Mouse (Mus musculus): Measurements from ENCODE around the gene Dad1. TPM values are rescaled to one million over a fixed set of nuclear protein-coding genes. Genes with fewer than 3 reads are reported as not detected.

Dad1 gene
- polyA plus RNA-seq, 1 experiment from 2014 or later = 382 TPM

DNA sequence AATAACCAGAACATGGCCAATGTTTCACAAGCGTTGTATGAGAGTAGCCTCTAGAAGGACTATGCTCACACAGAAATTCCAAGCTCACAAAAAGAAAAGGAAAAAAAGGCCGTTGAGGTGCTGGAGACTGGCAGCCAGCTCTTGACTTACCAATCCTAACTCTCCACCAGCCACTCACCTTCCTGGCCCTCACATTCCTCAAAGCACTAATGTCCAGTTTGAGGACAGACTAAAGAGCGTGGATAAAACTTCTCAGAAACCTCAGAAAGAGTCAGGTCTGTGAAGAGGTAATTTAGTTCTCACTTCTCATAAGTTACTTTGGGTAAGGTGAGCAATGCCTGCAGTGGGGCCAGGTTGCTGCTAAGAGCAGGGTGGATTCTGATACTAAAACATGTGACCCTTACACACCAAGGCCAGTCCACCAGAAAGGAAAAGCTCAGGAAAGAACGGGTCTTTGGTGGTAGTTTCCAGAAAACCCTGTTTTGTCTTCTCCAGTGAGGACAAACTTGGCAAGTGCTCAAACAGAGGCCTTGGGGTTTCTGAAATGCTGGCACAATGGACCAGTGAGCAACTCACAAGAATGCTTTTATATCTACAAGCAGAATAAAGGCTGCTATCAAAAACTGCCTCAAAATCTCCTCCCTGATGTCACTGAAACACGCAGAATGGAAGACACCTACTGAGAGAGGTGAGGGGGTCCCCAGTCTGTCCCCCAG is 17.9 kb downstream of the Dad1 start:
- Histone ChIP-seq H3K9ac (no peak overlapping the region), H3K27ac (ENCODE audit: low read depth) (no peak overlapping the region; the same call in 1 of the 2 replicates), H3K4me3 (ENCODE audit: low read depth, low read length) (no peak overlapping the region), H3K4me2 (no peak overlapping the region), H3K9me3 (ENCODE audit: low read depth, low read length) (no peaks in the 10 kb centered on the region), H3K27me3 (ENCODE audit: insufficient read depth, low read length) (no peaks in the 10 kb centered on the region), H3K36me3 (ENCODE audit: insufficient read depth) (peaks cover 43% of the 10 kb centered on the region), H3K4me1 (ENCODE audit: insufficient read depth) (peaks cover 11% of the 10 kb centered on the region; the same call in 1 of the 2 replicates)
- TF ChIP-seq CTCF (IDR thresholded peaks at IDR 0.05; ENCODE audit: low read depth) = no peak
- DNase-seq (no peak), ATAC-seq (ENCODE audit: insufficient read depth) (no peak)
- WGBS = 70% methylated on average over 5 of the region's 5 CpGs

DNA sequence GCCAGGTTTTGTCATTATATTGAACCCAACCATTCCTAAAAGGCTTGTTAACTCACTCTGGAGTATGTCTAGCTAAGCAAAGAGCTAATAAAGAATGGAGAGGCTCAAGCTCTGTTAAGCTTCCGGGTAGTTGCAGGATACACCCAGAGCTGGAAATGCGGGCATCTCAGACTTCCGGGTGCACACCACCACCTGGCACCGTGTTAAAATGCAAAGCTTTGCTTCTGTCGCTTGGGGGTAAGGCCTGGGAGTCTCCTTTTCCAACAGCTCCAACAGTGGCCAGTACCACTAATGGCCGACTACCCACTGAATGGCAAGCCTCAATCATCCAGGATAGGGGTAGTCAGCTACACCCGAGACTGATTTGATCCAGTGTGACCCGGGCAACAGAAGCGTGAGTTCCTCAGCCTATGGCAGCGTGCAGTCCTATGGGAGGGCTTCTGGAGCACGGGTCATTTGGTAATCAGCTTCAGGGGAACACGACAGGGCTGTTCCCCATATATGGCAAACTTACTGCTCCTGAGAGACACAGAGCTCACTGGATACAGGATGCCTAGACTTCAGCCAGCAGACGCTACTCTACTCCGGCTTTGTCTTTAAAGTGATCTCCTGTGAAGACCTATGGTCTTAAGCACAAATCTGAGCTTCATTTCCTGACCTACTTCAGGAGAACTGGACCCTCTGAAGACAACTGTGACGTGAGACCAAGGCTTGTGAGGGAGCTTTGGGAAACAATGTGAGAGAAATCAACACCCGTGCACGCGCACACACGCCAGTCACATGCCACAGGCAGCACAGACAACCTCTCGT is 19.5 kb downstream of the Dad1 start:
- TF ChIP-seq CTCF (IDR thresholded peaks at IDR 0.05; ENCODE audit: low read depth) = no peak
- ATAC-seq (ENCODE audit: insufficient read depth) (no peak), DNase-seq (no peak)
- Histone ChIP-seq H3K36me3 (ENCODE audit: insufficient read depth) (peaks cover 35% of the 10 kb centered on the region), H3K4me3 (ENCODE audit: low read depth, low read length) (no peak overlapping the region), H3K4me2 (no peak overlapping the region), H3K9me3 (ENCODE audit: low read depth, low read length) (no peaks in the 10 kb centered on the region), H3K4me1 (ENCODE audit: insufficient read depth) (peaks cover 11% of the 10 kb centered on the region; the same call in 1 of the 2 replicates), H3K27me3 (ENCODE audit: insufficient read depth, low read length) (no peaks in the 10 kb centered on the region), H3K27ac (ENCODE audit: low read depth) (peak overlapping the region; percentile 78), H3K9ac (no peak overlapping the region)
- WGBS = 76% methylated on average over 20 of the region's 20 CpGs

DNA sequence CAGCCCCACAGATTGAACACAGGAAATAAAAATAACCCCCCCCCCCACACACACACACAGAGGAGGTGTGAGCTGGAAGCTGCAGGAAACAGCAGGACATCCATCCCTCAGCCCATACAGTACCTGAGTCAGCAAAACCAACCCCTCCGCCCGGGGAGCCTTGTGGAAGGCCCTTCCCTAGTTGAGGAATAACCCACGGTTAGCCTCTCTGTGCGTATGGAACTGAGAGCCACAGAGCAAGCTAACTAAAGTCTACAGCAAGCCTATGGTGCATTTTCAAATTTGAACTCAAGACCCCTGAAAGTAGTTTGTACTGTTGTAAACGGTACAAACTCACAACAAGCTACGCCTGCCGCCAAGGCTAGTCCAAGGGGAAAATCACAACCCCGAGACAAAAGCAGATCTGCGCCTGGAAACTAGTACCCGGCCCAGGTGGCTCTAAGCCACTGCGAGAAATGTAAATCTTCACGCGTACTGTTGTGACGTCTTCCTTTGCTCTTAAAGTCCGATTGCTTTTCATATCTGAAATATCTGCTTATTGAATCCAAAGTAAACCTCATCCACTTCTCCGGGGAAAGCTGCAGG is 20.3 kb downstream of the Dad1 start:
- DNase-seq = no peak
- peak overlapping the region; percentile 18; the same call in 1 of the 2 replicates for H3K4me2 ChIP-seq
- peak overlapping the region; percentile 78 for H3K27ac ChIP-seq (ENCODE audit: low read depth)
- H3K9ac ChIP-seq = no peak overlapping the region
- peak; percentile 63; the same call in 1 of the 2 replicates for ATAC-seq (ENCODE audit: insufficient read depth)
- no peak for TF ChIP-seq CTCF (IDR thresholded peaks at IDR 0.05; ENCODE audit: low read depth)
- H3K27me3 ChIP-seq (ENCODE audit: insufficient read depth, low read length) = no peaks in the 10 kb centered on the region
- no peaks in the 10 kb centered on the region for H3K9me3 ChIP-seq (ENCODE audit: low read depth, low read length)
- WGBS = 54% methylated on average over 16 of the region's 16 CpGs
- peaks cover 11% of the 10 kb centered on the region; the same call in 1 of the 2 replicates for H3K4me1 ChIP-seq (ENCODE audit: insufficient read depth)
- no peak overlapping the region for H3K4me3 ChIP-seq (ENCODE audit: low read depth, low read length)
- H3K36me3 ChIP-seq (ENCODE audit: insufficient read depth) = peaks cover 27% of the 10 kb centered on the region

DNA sequence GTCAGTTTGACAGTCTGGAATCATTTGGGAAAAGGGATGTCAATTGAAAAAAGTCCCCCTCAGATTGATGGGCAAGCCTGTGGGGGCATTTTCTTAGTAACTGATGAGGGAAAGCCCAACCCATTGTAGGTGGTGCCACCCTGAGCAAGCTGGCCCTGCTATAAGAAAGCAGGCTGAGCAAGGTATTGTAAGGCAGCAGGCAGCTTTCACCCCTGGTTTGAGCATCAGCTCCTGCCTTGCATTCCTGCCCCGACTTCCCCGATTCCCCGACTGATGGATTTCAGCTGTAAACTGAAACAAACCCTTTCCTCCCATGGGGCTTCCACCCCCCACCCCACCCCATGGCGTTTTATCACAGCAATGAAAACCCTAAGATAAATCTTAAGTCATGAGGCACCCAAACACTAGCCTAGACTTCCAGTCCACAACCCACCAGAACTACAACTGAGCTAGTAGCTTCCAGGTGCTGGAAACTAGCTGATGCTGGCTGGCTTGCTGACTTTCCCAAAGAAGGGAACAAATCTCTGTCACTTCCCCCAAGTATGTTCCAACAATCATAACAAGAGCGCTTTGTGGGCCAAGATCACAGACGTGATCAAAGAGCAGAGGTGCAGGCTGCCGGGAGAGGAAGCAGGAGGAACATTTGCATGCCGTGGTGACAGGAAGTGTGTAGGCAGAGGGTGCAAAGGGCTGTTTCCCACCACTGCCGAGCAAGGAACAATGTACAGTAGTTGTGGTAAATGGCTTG is 20.9 kb downstream of the Dad1 start:
- no peaks in the 10 kb centered on the region for H3K9me3 ChIP-seq (ENCODE audit: low read depth, low read length)
- H3K4me1 ChIP-seq (ENCODE audit: insufficient read depth) = peaks cover 11% of the 10 kb centered on the region; the same call in 1 of the 2 replicates
- TF ChIP-seq CTCF (IDR thresholded peaks at IDR 0.05; ENCODE audit: low read depth) = no peak
- no peaks in the 10 kb centered on the region for H3K27me3 ChIP-seq (ENCODE audit: insufficient read depth, low read length)
- WGBS = 10% methylated on average over 9 of the region's 9 CpGs
- peaks cover 24% of the 10 kb centered on the region for H3K36me3 ChIP-seq (ENCODE audit: insufficient read depth)
- DNase-seq (peak; percentile 69), ATAC-seq (ENCODE audit: insufficient read depth) (no peak)
- no peak overlapping the region for H3K4me3 ChIP-seq (ENCODE audit: low read depth, low read length)
- peak overlapping the region; percentile 78 for H3K27ac ChIP-seq (ENCODE audit: low read depth)
- H3K4me2 ChIP-seq = peak overlapping the region; percentile 18
- H3K9ac ChIP-seq = no peak overlapping the region

DNA sequence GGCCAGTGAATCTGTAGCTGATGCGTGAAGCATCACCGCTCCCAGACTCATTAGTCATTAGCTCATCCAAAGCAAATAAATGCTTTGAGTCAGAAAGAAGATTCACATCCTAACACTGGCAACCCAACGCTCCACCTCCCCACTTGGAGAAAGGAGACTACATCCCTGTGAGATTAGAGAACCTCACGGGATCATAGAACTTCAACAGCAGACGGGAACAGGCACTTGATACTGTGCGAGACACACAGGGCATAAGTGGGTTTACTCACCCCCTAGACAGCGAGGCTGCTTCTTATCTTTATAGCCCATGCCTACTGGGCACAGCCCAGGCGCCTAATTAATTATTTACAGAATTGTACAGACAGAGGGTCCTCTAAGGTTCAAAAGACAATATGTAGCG is 21.8 kb downstream of the Dad1 start:
- Histone ChIP-seq H3K27me3 (ENCODE audit: insufficient read depth, low read length) (no peaks in the 10 kb centered on the region), H3K4me2 (no peak overlapping the region), H3K4me1 (ENCODE audit: insufficient read depth) (peaks cover 17% of the 10 kb centered on the region), H3K9me3 (ENCODE audit: low read depth, low read length) (no peaks in the 10 kb centered on the region), H3K27ac (ENCODE audit: low read depth) (no peak overlapping the region), H3K9ac (no peak overlapping the region), H3K36me3 (ENCODE audit: insufficient read depth) (peaks cover 21% of the 10 kb centered on the region), H3K4me3 (ENCODE audit: low read depth, low read length) (no peak overlapping the region)
- WGBS = 40% methylated on average over 9 of the region's 9 CpGs
- ATAC-seq (ENCODE audit: insufficient read depth) (no peak), DNase-seq (no peak)
- TF ChIP-seq CTCF (IDR thresholded peaks at IDR 0.05; ENCODE audit: low read depth) = no peak

DNA sequence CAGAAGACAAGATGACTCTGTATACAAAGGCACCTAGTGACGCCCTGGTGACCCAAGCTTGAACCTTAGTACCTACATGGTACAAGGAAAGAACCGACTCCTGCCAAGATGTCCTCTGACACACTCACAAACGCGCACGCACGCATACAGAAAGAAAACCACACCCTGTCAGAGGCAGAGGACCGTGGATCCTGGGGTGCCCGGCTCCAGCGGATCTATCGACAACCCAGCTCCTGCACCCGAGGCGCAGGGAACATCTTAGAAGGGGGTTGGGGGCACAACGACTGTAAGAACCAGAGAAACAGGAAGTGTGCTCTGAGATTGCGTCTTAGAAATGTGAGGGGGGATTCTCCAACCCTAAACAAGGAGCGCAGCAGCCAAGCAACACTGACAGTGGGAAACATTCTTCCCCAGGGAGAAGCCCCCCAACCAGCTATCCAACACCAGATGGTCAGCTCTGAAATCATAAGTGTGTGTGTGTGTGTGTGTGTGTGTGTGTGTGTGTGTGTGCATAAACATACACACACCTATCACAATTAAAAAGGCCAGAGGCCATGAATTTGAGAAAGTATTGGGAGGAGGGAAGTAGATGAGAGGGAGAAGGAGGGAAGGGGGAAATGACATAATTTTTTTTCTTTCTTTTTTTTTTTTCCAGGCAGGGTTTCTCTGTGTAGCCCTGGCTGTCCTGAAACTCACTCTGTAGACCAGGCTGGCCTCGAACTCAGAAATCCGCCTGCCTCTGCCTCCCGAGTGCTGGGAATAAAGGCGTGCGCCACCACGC is 22.5 kb downstream of the Dad1 start:
- WGBS = 53% methylated on average over 21 of the region's 21 CpGs
- no peak for DNase-seq
- Histone ChIP-seq H3K27me3 (ENCODE audit: insufficient read depth, low read length) (no peaks in the 10 kb centered on the region), H3K9ac (no peak overlapping the region), H3K36me3 (ENCODE audit: insufficient read depth) (peaks cover 21% of the 10 kb centered on the region), H3K4me2 (no peak overlapping the region), H3K4me3 (ENCODE audit: low read depth, low read length) (no peak overlapping the region), H3K4me1 (ENCODE audit: insufficient read depth) (peaks cover 25% of the 10 kb centered on the region), H3K27ac (ENCODE audit: low read depth) (no peak overlapping the region), H3K9me3 (ENCODE audit: low read depth, low read length) (no peaks in the 10 kb centered on the region)
- TF ChIP-seq CTCF (IDR thresholded peaks at IDR 0.05; ENCODE audit: low read depth) = no peak
- ATAC-seq (ENCODE audit: insufficient read depth) = no peak
